Mouse (Mus musculus) activated CD4-positive, CD25-positive, alpha-beta regulatory T cell, adult 4 months (primary cell): ENCODE measurements around the gene Zfp592. TPM values are rescaled to one million over a fixed set of nuclear protein-coding genes. Genes with fewer than 3 reads are reported as not detected.

Experiments
- ATAC-seq: one replicate; pipeline ENCODE4 v1.8.0; 2017
- polyA plus RNA-seq, 2 experiments: library from polyadenylated mRNA; unstranded; fragments of 100-300 nt; shearing (Covaris generic); gene quantifications; one replicate each; pipeline ENCODE4 v1.2.1; 2017

Gene Zfp592
- polyA plus RNA-seq, 2 experiments from 2014 or later: 14.5 to 16.7 TPM

- ATAC-seq: peak; percentile 26
Observed at GRCm38 (mm10) chr7:80993834-80994662, 567 bp downstream of the Zfp592 start.

- no peak for ATAC-seq
Observed at GRCm38 (mm10) chr7:80994663-80995005, 1.2 kb downstream of the Zfp592 start.

- ATAC-seq: peak; percentile 22
Observed at GRCm38 (mm10) chr7:80995266-80996146, 2.0 kb downstream of the Zfp592 start.

GRCm38 (mm10) chr7:80997776-80998175, 4.3 kb downstream of the Zfp592 start:
- ATAC-seq: no peak

- no peak for ATAC-seq
Observed at GRCm38 (mm10) chr7:80999536-80999935, 6.1 kb downstream of the Zfp592 start.

GRCm38 (mm10) chr7:81001844-81002243, 8.4 kb downstream of the Zfp592 start:
- no peak for ATAC-seq

GRCm38 (mm10) chr7:81004556-81005079, 11.1 kb downstream of the Zfp592 start:
- peak; percentile 34 for ATAC-seq

- no peak for ATAC-seq
Observed at GRCm38 (mm10) chr7:81005969-81006368, 12.5 kb downstream of the Zfp592 start.

- ATAC-seq: peak; percentile 51
Observed at GRCm38 (mm10) chr7:81008285-81008684, 14.8 kb downstream of the Zfp592 start.

- no peak for ATAC-seq
Observed at GRCm38 (mm10) chr7:81011576-81011975, 18.1 kb downstream of the Zfp592 start.

GRCm38 (mm10) chr7:81020307-81020706, 26.8 kb downstream of the Zfp592 start:
- no peak for ATAC-seq

GRCm38 (mm10) chr7:81022731-81023130, 29.2 kb downstream of the Zfp592 start:
- ATAC-seq: no peak

GRCm38 (mm10) chr7:81024118-81024517, 30.6 kb downstream of the Zfp592 start:
- no peak for ATAC-seq

- ATAC-seq: no peak
Observed at GRCm38 (mm10) chr7:81024651-81025050, 31.2 kb downstream of the Zfp592 start.

- no peak for ATAC-seq
Observed at GRCm38 (mm10) chr7:81025751-81026150, 32.3 kb downstream of the Zfp592 start.

- no peak for ATAC-seq
Observed at GRCm38 (mm10) chr7:81039711-81040110, 46.2 kb downstream of the Zfp592 start.

- no peak for ATAC-seq
Observed at GRCm38 (mm10) chr7:81043023-81043620, 49.6 kb downstream of the Zfp592 start.

GRCm38 (mm10) chr7:81047847-81048246, 54.4 kb downstream of the Zfp592 start:
- ATAC-seq: no peak

- no peak for ATAC-seq
Observed at GRCm38 (mm10) chr7:81048513-81048912, 55.0 kb downstream of the Zfp592 start.

GRCm38 (mm10) chr7:81049966-81050365, 56.5 kb downstream of the Zfp592 start:
- no peak for ATAC-seq

GRCm38 (mm10) chr7:81055709-81056370, 62.4 kb downstream of the Zfp592 start:
- no peak for ATAC-seq

GRCm38 (mm10) chr7:81057471-81057870, 64.0 kb downstream of the Zfp592 start, which contains the start of gene Alpk3:
Gene Alpk3 (plus strand): TSS chr7:81057600.
- ATAC-seq: no peak
